Mouse (Mus musculus) megakaryocyte, embryonic 14.5 days (primary cell): ENCODE data around the gene Tbx10.

ENCODE experiments used
- FLI1 ChIP-seq: IDR thresholded peaks from 2 replicates; pipeline ENCODE4 v1.6.1; 2012; ENCODE audit warnings: low read length, inconsistent platforms, mixed read lengths
- GATA1 ChIP-seq: IDR thresholded peaks from 3 replicates; pipeline ENCODE4 v1.6.1; 2012; ENCODE audit warnings: mixed read lengths, low read length, inconsistent platforms, borderline replicate concordance

GRCm38 (mm10) chr19:4012432-4013022 is 20.0 kb downstream of the Tbx10 start, which contains the start of gene Ndufv1:
- TF ChIP-seq GATA1 = no peak
- TF ChIP-seq FLI1 = peak; percentile 78
